Mouse (Mus musculus) spleen, adult 2 months (tissue): ENCODE data around the gene Arfgap3. TPM values are rescaled to one million over a fixed set of nuclear protein-coding genes. Genes with fewer than 3 reads are reported as not detected.

ENCODE experiments used
- DNase-seq, 2 experiments: peaks; one replicate each; pipeline versions ENCODE4 v3.0.0 to v3.0.0-alpha.2; 2012 to 2021; ENCODE audit warnings: low spot score in 2 of 2, low read depth in 1 of 2
- H3K27ac ChIP-seq: fragments of 200-500 bp; 2 replicates; pipeline ENCODE4 v1.5.1; 2012; ENCODE audit warnings: low read length, inconsistent platforms; ENCODE audit not compliant: insufficient read depth
- H3K27me3 ChIP-seq: fragments of 200-500 bp; 2 replicates; pipeline ENCODE4 v1.6.1; 2012; ENCODE audit warnings: mild to moderate bottlenecking, moderate library complexity, low read length, inconsistent platforms; ENCODE audit not compliant: control insufficient read depth, insufficient read depth
- H3K36me3 ChIP-seq: fragments of 200-500 bp; 2 replicates; pipeline ENCODE4 v1.6.1; 2012; ENCODE audit warnings: mild to moderate bottlenecking, low read length, inconsistent platforms; ENCODE audit not compliant: control insufficient read depth, insufficient read depth
- H3K4me1 ChIP-seq: fragments of 200-500 bp; 2 replicates; pipeline ENCODE4 v1.6.1; 2011; ENCODE audit warnings: inconsistent platforms; ENCODE audit not compliant: control insufficient read depth, insufficient read depth, insufficient read length
- H3K4me3 ChIP-seq: fragments of 200-500 bp; 2 replicates; pipeline ENCODE4 v1.5.1; 2011; ENCODE audit warnings: mild to moderate bottlenecking, inconsistent platforms; ENCODE audit not compliant: insufficient read depth, insufficient read length; ENCODE audit errors: extremely low read depth
- CTCF ChIP-seq: fragments of 200-500 bp; IDR thresholded peaks from 2 replicates; pipeline ENCODE4 v1.5.1; 2011; ENCODE audit warnings: mild to moderate bottlenecking, inconsistent platforms; ENCODE audit not compliant: insufficient read depth, insufficient read length, insufficient replicate concordance; ENCODE audit errors: extremely low read depth
- POLR2A ChIP-seq: fragments of 200-500 bp; IDR thresholded peaks from 2 replicates; pipeline ENCODE4 v1.6.1; 2011; ENCODE audit warnings: low read depth, low read length, inconsistent platforms
- WGBS: fragments of 180-500 bp; shearing (Covaris S2); methylation state at CpG from one replicate; pipeline ENCODE4 v1.1.7; 2018; 5-methylcytosine and 5-hydroxymethylcytosine counted together
- polyA plus RNA-seq: library from polyadenylated mRNA; depleted of rRNA; stranded (reverse); fragments of >200 nt; gene quantifications from 2 replicates; pipeline ENCODE4 v1.2.3, GENCODE M21; 2012

The Arfgap3 gene
- polyA plus RNA-seq, 1 experiment: 14.6 TPM

DNA sequence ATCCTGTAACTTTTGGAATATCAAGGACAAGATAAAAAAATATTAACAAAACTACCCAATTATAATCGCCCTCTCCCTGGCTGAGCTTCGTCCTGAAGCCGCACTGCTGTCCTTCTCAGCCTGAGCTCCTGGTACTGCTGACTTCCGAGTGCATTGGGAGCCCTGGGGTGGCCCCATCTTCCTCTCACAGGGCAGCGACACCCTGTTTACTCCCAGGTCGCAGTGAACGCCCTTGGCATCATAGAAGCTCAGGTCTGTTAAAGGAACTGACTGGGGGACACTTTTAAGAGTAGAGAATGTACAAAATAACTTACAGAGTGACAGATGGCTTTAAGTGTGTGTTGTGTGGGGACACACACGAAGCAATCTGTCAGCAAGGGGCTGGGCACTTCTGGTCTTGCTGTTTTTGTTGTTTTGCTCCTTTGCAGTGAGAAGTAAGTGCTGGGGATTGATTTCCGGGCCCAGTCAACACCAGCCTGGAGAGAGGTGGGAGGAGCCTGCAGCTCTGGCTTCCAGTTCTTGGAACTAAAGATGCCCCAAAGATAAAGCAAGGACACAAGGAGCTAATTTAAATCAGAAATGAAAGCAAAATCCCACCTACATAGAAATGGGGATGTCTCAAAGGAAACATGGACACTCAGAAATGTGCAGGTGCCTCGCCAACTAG lies 50.0 kb downstream of the Arfgap3 start:
- no peaks in the 10 kb centered on the region; the same call in 1 of the 2 replicates for H3K4me1 ChIP-seq
- no peak for DNase-seq
- peak overlapping the region; percentile 39; the same call in 1 of the 2 replicates for H3K27ac ChIP-seq
- H3K4me3 ChIP-seq: no peak overlapping the region
- no peaks in the 10 kb centered on the region for H3K27me3 ChIP-seq
- no peak for TF ChIP-seq CTCF
- TF ChIP-seq POLR2A: no peak
- no peaks in the 10 kb centered on the region for H3K36me3 ChIP-seq
- 82% methylated on average over 10 of the region's 10 CpGs for WGBS

DNA sequence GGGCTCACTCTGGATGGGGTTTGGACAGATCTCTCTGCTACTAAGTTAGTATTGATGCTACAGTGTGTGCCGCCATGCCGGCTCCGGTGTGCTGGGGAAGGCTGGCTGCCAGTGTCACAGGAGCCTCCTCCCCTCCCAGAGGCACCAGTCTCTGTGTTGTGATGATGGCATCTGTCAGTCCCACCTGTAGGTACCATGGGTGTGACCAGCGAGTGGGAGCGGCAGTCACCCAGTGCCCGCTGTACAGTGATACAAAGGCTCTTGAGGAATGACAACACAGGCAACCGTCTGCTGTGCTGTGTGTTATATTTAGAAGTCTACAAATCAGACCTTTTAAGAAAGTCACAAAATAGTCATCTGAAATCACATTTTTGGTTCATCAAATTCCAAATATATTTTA lies 50.6 kb downstream of the Arfgap3 start:
- H3K27me3 ChIP-seq: no peaks in the 10 kb centered on the region
- DNase-seq: no peak
- TF ChIP-seq POLR2A (no peak), CTCF (no peak)
- no peak overlapping the region for H3K27ac ChIP-seq
- peaks cover 3% of the 10 kb centered on the region; the same call in 1 of the 2 replicates for H3K4me1 ChIP-seq
- H3K36me3 ChIP-seq: no peaks in the 10 kb centered on the region
- H3K4me3 ChIP-seq: no peak overlapping the region
- WGBS: 96% methylated on average over 7 of the region's 7 CpGs

DNA sequence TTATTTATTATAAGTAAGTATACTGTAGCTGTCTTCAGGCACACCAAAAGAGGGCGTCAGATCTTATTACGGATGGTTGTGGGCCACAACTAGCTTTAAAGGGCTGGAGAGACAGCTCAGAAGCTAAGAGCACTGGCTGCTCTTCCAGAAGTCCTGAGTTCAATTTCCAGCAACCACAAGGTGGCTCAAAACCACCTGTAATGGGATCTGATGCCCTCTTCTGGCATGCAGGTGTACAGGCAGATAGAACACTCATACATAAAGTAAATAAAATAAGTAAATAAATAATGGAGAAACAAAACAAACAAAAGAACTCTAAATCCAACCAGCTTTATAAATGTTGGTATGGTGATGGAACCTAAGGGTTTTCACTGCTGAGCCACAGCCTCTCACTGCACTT lies 51.2 kb downstream of the Arfgap3 start:
- no peak for DNase-seq
- 95% methylated on average over 2 of the region's 2 CpGs for WGBS
- H3K27ac ChIP-seq: no peak overlapping the region
- peaks cover 3% of the 10 kb centered on the region; the same call in 1 of the 2 replicates for H3K4me1 ChIP-seq
- TF ChIP-seq POLR2A: no peak
- no peak for TF ChIP-seq CTCF
- no peaks in the 10 kb centered on the region for H3K36me3 ChIP-seq
- no peaks in the 10 kb centered on the region for H3K27me3 ChIP-seq
- H3K4me3 ChIP-seq: no peak overlapping the region

DNA sequence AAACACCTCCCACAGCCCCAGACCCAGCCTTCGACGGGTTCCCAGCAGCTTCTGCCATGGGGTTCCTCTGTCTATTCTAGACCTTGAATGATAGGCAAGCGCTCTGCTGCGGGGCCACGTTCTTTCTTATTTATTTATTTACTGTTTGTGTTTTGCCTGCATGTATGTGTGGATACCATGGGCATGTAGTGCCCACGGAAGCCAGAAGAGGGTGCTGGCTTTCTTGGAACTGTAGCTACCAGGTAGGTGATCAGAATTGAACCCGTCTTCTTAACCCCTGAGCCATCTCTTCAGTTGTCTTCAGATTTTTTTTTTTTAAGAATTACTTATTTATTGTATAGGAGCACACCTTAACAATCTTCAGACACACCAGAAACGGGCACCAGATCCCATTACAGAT lies 51.7 kb downstream of the Arfgap3 start:
- H3K4me1 ChIP-seq: peaks cover 3% of the 10 kb centered on the region; the same call in 1 of the 2 replicates
- H3K4me3 ChIP-seq: no peak overlapping the region
- WGBS: 90% methylated on average over 8 of the region's 8 CpGs
- no peak for TF ChIP-seq POLR2A
- no peak; the same call in 1 of the 2 replicates for TF ChIP-seq CTCF
- H3K27me3 ChIP-seq: no peaks in the 10 kb centered on the region
- no peaks in the 10 kb centered on the region for H3K36me3 ChIP-seq
- H3K27ac ChIP-seq: no peak overlapping the region
- DNase-seq: no peak

DNA sequence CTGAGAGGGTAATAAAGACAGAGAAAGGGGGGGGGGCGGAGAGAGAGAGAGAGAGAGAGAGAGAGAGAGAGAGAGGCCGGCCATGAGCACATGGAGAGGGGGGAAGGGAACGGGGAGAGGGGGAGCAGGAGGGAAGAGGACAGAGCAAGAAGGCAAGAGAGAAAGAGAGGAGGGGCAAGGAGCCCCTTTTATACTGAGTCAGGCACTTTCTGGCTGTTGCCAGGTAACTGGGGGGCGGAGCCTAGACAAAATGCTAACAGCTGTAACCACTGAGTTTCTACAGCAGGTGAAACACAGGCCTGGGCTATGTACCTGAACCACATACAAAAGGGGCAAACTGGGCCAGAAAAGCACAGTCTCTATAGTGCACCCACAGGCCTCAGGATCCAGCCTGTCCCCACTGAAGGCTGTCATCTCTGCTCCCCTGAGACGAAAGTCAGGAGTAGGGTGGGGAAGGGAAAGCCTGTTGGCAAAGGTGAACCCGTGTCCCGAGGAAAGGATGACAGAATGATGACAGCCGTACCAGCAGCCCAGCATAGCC lies 53.2 kb downstream of the Arfgap3 start:
- peaks cover 3% of the 10 kb centered on the region; the same call in 1 of the 2 replicates for H3K4me1 ChIP-seq
- 87% methylated on average over 7 of the region's 8 CpGs for WGBS
- H3K27ac ChIP-seq: no peak overlapping the region
- TF ChIP-seq CTCF: no peak
- TF ChIP-seq POLR2A: no peak
- no peaks in the 10 kb centered on the region for H3K27me3 ChIP-seq
- H3K36me3 ChIP-seq: no peaks in the 10 kb centered on the region
- no peak for DNase-seq
- no peak overlapping the region for H3K4me3 ChIP-seq

DNA sequence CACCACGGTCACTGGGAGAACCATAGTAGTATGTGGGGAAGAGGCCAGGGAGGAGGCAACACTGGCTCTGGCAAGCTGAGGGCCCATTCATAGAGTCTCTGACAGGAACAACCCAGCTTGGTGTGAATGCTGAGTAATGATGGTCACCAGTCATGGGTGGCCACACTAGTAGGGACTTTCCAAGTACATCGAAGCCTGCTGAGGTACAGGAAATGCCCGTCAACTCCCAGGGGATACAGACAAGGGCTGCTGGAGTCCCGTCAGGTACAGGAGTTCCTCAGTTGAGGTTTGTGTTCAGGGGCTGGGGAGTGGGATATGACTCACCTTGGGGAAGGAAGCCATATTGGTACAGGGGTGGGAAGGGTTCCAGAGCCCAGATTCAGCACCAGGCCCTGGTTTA lies 54.0 kb downstream of the Arfgap3 start:
- 0 out of 2 replicates have a peak overlapping the region, but pooled peaks have one; percentile 28 for H3K27ac ChIP-seq
- DNase-seq: peak in 1 of 2 experiments; percentile 21
- H3K27me3 ChIP-seq: no peaks in the 10 kb centered on the region
- H3K4me3 ChIP-seq: no peak overlapping the region
- no peaks in the 10 kb centered on the region for H3K36me3 ChIP-seq
- peaks cover 3% of the 10 kb centered on the region; the same call in 1 of the 2 replicates for H3K4me1 ChIP-seq
- 66% methylated on average over 4 of the region's 4 CpGs for WGBS
- no peak for TF ChIP-seq POLR2A
- no peak for TF ChIP-seq CTCF

DNA sequence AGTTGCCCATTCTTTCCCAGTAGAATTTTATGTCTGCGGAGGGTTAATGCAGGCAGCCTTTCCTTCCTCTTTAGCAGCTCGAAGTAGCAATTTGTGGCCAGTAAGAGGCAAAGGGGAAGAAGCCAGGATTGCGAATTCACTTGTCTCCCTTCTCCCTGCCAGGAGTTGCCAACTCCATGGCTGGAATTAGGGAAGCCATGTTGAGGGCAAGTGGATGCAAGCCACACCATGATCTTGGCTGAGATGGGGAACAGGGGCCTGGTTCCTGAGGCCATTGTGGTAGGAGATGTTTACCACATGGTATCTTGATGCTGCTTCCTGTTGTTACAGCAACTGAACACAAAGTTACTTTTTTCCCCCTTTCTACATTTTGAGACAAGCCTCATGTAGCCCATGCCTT lies 55.1 kb downstream of the Arfgap3 start:
- 19% methylated on average over 3 of the region's 3 CpGs for WGBS
- Histone ChIP-seq H3K4me1 (peaks cover 3% of the 10 kb centered on the region; the same call in 1 of the 2 replicates), H3K4me3 (no peak overlapping the region), H3K36me3 (no peaks in the 10 kb centered on the region), H3K27ac (peak overlapping the region; percentile 52), H3K27me3 (no peaks in the 10 kb centered on the region)
- DNase-seq: no peak
- no peak for TF ChIP-seq POLR2A
- no peak for TF ChIP-seq CTCF
